Mouse (Mus musculus) forebrain, embryonic 12.5 days (tissue): ENCODE measurements around the gene Hunk. TPM values are rescaled to one million over a fixed set of nuclear protein-coding genes. Genes with fewer than 3 reads are reported as not detected.

Experiments
- ATAC-seq: fragments of 200-750 bp; cut with Nextera tagmentation; 2 replicates; pipeline ENCODE4 v1.8.0; 2017; ENCODE audit warnings: moderate TSS enrichment; ENCODE audit not compliant: low FRiP score
- H3K27ac ChIP-seq: fragments of 300-500 bp; sonication (generic); 2 replicates; pipeline ENCODE4 v1.5.1; 2016; ENCODE audit warnings: mild to moderate bottlenecking
- H3K27me3 ChIP-seq: fragments of 300-500 bp; sonication (generic); 2 replicates; pipeline ENCODE4 v1.6.1; 2016; ENCODE audit warnings: mild to moderate bottlenecking
- H3K36me3 ChIP-seq: fragments of 300-500 bp; sonication (generic); replicated peaks from 2 replicates; pipeline ENCODE4 v1.6.1; 2016; ENCODE audit warnings: mild to moderate bottlenecking
- H3K4me1 ChIP-seq: fragments of 300-500 bp; sonication (generic); 2 replicates; pipeline ENCODE4 v1.6.1; 2016
- H3K4me2 ChIP-seq: fragments of 300-500 bp; sonication (generic); 2 replicates; pipeline ENCODE4 v1.6.1; 2016; ENCODE audit warnings: mild to moderate bottlenecking, moderate library complexity
- H3K4me3 ChIP-seq: fragments of 300-500 bp; sonication (generic); replicated peaks from 2 replicates; pipeline ENCODE4 v1.5.1; 2016; ENCODE audit warnings: mild to moderate bottlenecking
- H3K9ac ChIP-seq: fragments of 300-500 bp; sonication (generic); 2 replicates; pipeline ENCODE4 v1.6.1; 2016; ENCODE audit warnings: mild to moderate bottlenecking
- H3K9me3 ChIP-seq: fragments of 300-500 bp; sonication (generic); 2 replicates; pipeline ENCODE4 v1.6.1; 2016
- WGBS: fragments of 180-500 bp; shearing (Covaris S2); methylation state at CpG from one replicate; pipeline ENCODE4 v1.1.7; 2016; 5-methylcytosine and 5-hydroxymethylcytosine counted together
- polyA plus RNA-seq: library from polyadenylated mRNA; unstranded; fragments of >200 nt; fragmentation: Nextera tagmentation; extraction: Ambion mirVana; gene quantifications from 2 replicates; pipeline ENCODE4 v1.2.1, GENCODE M21; 2016

Gene Hunk
- polyA plus RNA-seq, 1 experiment from 2014 or later, result 17.9 TPM

- no peak for ATAC-seq
- Histone ChIP-seq H3K36me3 (peaks cover 35% of the 10 kb centered on the region), H3K9me3 (peaks cover 6% of the 10 kb centered on the region; the same call in 1 of the 2 replicates), H3K4me3 (no peak overlapping the region), H3K27ac (no peak overlapping the region), H3K4me2 (no peak overlapping the region), H3K27me3 (no peaks in the 10 kb centered on the region), H3K4me1 (peaks cover 21% of the 10 kb centered on the region), H3K9ac (no peak overlapping the region)
- WGBS, result 91% methylated on average over 11 of the region's 11 CpGs
Measured at GRCm38 (mm10) chr16:90395996-90396556, 10.3 kb downstream of the Hunk start.

GRCm38 (mm10) chr16:90396882-90397281 is 11.1 kb downstream of the Hunk start:
- ATAC-seq, result no peak
- 80% methylated on average over 2 of the region's 2 CpGs for WGBS
- Histone ChIP-seq H3K4me2 (no peak overlapping the region), H3K4me3 (no peak overlapping the region), H3K9me3 (no peaks in the 10 kb centered on the region), H3K4me1 (peaks cover 28% of the 10 kb centered on the region), H3K27me3 (no peaks in the 10 kb centered on the region), H3K36me3 (peaks cover 26% of the 10 kb centered on the region), H3K27ac (no peak overlapping the region), H3K9ac (no peak overlapping the region)

GRCm38 (mm10) chr16:90400314-90400713 is 14.5 kb downstream of the Hunk start:
- no peaks in the 10 kb centered on the region for H3K9me3 ChIP-seq
- peak overlapping the region; percentile 38; the same call in 1 of the 2 replicates for H3K4me2 ChIP-seq
- H3K4me3 ChIP-seq, result no peak overlapping the region
- H3K4me1 ChIP-seq, result peaks cover 27% of the 10 kb centered on the region
- H3K9ac ChIP-seq, result no peak overlapping the region
- peaks cover 11% of the 10 kb centered on the region; the same call in 1 of the 2 replicates for H3K36me3 ChIP-seq
- H3K27ac ChIP-seq, result 0 out of 2 replicates have a peak overlapping the region, but pooled peaks have one; percentile 31
- ATAC-seq, result peak; percentile 60; the same call in 1 of the 2 replicates
- H3K27me3 ChIP-seq, result no peaks in the 10 kb centered on the region
- 5% methylated on average over 9 of the region's 9 CpGs for WGBS

- ATAC-seq, result peak; percentile 75
- peaks cover 29% of the 10 kb centered on the region for H3K4me1 ChIP-seq
- peaks cover 6% of the 10 kb centered on the region; the same call in 1 of the 2 replicates for H3K36me3 ChIP-seq
- H3K9me3 ChIP-seq, result no peaks in the 10 kb centered on the region
- no peak overlapping the region; the same call in 1 of the 2 replicates for H3K4me3 ChIP-seq
- 10% methylated on average over 12 of the region's 12 CpGs for WGBS
- H3K4me2 ChIP-seq, result peak overlapping the region; percentile 38
- peak overlapping the region; percentile 38; the same call in 1 of the 2 replicates for H3K9ac ChIP-seq
- peak overlapping the region; percentile 42; the same call in 1 of the 2 replicates for H3K27ac ChIP-seq
- H3K27me3 ChIP-seq, result no peaks in the 10 kb centered on the region
Measured at GRCm38 (mm10) chr16:90400906-90401666, 15.3 kb downstream of the Hunk start.

GRCm38 (mm10) chr16:90402292-90402691 is 16.5 kb downstream of the Hunk start:
- 86% methylated on average over 7 of the region's 7 CpGs for WGBS
- no peak for ATAC-seq
- peaks cover 36% of the 10 kb centered on the region for H3K4me1 ChIP-seq
- no peak overlapping the region for H3K9ac ChIP-seq
- H3K4me3 ChIP-seq, result no peak overlapping the region
- no peak overlapping the region for H3K27ac ChIP-seq
- H3K27me3 ChIP-seq, result no peaks in the 10 kb centered on the region
- H3K4me2 ChIP-seq, result no peak overlapping the region
- H3K9me3 ChIP-seq, result no peaks in the 10 kb centered on the region
- H3K36me3 ChIP-seq, result peaks cover 3% of the 10 kb centered on the region

- Histone ChIP-seq H3K4me3 (no peak overlapping the region), H3K4me2 (no peak overlapping the region), H3K27ac (0 out of 2 replicates have a peak overlapping the region, but pooled peaks have one; percentile 19), H3K9me3 (no peaks in the 10 kb centered on the region), H3K27me3 (no peaks in the 10 kb centered on the region), H3K9ac (no peak overlapping the region), H3K4me1 (peaks cover 63% of the 10 kb centered on the region), H3K36me3 (peaks cover 3% of the 10 kb centered on the region)
- ATAC-seq, result no peak
- WGBS, result 67% methylated on average over 3 of the region's 3 CpGs
Measured at GRCm38 (mm10) chr16:90405195-90405594, 19.4 kb downstream of the Hunk start.

GRCm38 (mm10) chr16:90405599-90405998 is 19.8 kb downstream of the Hunk start:
- Histone ChIP-seq H3K9ac (no peak overlapping the region), H3K4me1 (peaks cover 59% of the 10 kb centered on the region), H3K36me3 (peaks cover 3% of the 10 kb centered on the region), H3K27ac (peak overlapping the region; percentile 19; the same call in 1 of the 2 replicates), H3K9me3 (no peaks in the 10 kb centered on the region), H3K27me3 (no peaks in the 10 kb centered on the region), H3K4me2 (no peak overlapping the region), H3K4me3 (no peak overlapping the region)
- 65% methylated on average over 5 of the region's 6 CpGs for WGBS
- ATAC-seq, result no peak

- Histone ChIP-seq H3K27ac (peak overlapping the region; percentile 75), H3K4me2 (peak overlapping the region; percentile 19; the same call in 1 of the 2 replicates), H3K9ac (0 out of 2 replicates have a peak overlapping the region, but pooled peaks have one; percentile 12), H3K27me3 (no peaks in the 10 kb centered on the region), H3K4me3 (no peak overlapping the region), H3K4me1 (peaks cover 42% of the 10 kb centered on the region), H3K9me3 (no peaks in the 10 kb centered on the region), H3K36me3 (peaks cover 8% of the 10 kb centered on the region)
- peak; percentile 51; the same call in 1 of the 2 replicates for ATAC-seq
- 28% methylated on average over 12 of the region's 12 CpGs for WGBS
Measured at GRCm38 (mm10) chr16:90407541-90408289, 21.9 kb downstream of the Hunk start.

GRCm38 (mm10) chr16:90412096-90413082 is 26.6 kb downstream of the Hunk start:
- peaks cover 18% of the 10 kb centered on the region for H3K36me3 ChIP-seq

GRCm38 (mm10) chr16:90416621-90417020 is 30.8 kb downstream of the Hunk start:
- Histone ChIP-seq H3K9ac (no peak overlapping the region), H3K27me3 (no peaks in the 10 kb centered on the region), H3K36me3 (peaks cover 18% of the 10 kb centered on the region), H3K4me3 (no peak overlapping the region), H3K4me1 (peaks cover 39% of the 10 kb centered on the region), H3K9me3 (peaks cover 10% of the 10 kb centered on the region; the same call in 1 of the 2 replicates), H3K4me2 (no peak overlapping the region), H3K27ac (no peak overlapping the region)
- no peak for ATAC-seq

More at GRCm38 (mm10) chr16:90412096-90413082, 26.6 kb downstream of the Hunk start:
- no peaks in the 10 kb centered on the region for H3K27me3 ChIP-seq
- no peak overlapping the region for H3K4me3 ChIP-seq
- H3K4me2 ChIP-seq, result no peak overlapping the region
- peaks cover 10% of the 10 kb centered on the region; the same call in 1 of the 2 replicates for H3K9me3 ChIP-seq
- H3K27ac ChIP-seq, result no peak overlapping the region
- no peak for ATAC-seq
- 96% methylated on average over 8 of the region's 8 CpGs for WGBS
- H3K4me1 ChIP-seq, result peaks cover 28% of the 10 kb centered on the region
- H3K9ac ChIP-seq, result no peak overlapping the region

GRCm38 (mm10) chr16:90418661-90419060 is 32.8 kb downstream of the Hunk start:
- no peak overlapping the region for H3K9ac ChIP-seq
- H3K36me3 ChIP-seq, result peaks cover 4% of the 10 kb centered on the region; the same call in 1 of the 2 replicates
- peaks cover 3% of the 10 kb centered on the region; the same call in 1 of the 2 replicates for H3K9me3 ChIP-seq
- no peak overlapping the region for H3K4me3 ChIP-seq
- WGBS, result 7% methylated on average over 12 of the region's 12 CpGs
- peak overlapping the region; percentile 75; the same call in 1 of the 2 replicates for H3K27ac ChIP-seq
- H3K4me2 ChIP-seq, result peak overlapping the region; percentile 17; the same call in 1 of the 2 replicates
- no peak for ATAC-seq
- peaks cover 59% of the 10 kb centered on the region for H3K4me1 ChIP-seq
- no peaks in the 10 kb centered on the region for H3K27me3 ChIP-seq
